Mouse (Mus musculus) hindbrain, embryonic 11.5 days (tissue): ENCODE measurements around the gene Hectd1. TPM values are rescaled to one million over a fixed set of nuclear protein-coding genes. Genes with fewer than 3 reads are reported as not detected.
A peak's percentile ranks its signal among the peaks of the same experiment; 100 is the strongest.

Source experiments
- ATAC-seq: fragments of 200-750 bp; cut with Nextera tagmentation; 2 replicates; pipeline ENCODE4 v1.8.0; 2017; ENCODE audit warnings: mild to moderate bottlenecking, moderate TSS enrichment, moderate library complexity; ENCODE audit not compliant: low FRiP score
- DNase-seq: peaks from one replicate; pipeline ENCODE4 v3.0.0-alpha.2; 2015; ENCODE audit warnings: low spot score
- H3K27ac ChIP-seq: fragments of 300-500 bp; sonication (generic); 2 replicates; pipeline ENCODE4 v1.5.1; 2014; ENCODE audit warnings: mild to moderate bottlenecking, low read depth, low read length
- H3K27me3 ChIP-seq: fragments of 300-500 bp; sonication (generic); 2 replicates; pipeline ENCODE4 v1.6.1; 2014; ENCODE audit warnings: mild to moderate bottlenecking, low read length, moderate library complexity, mixed read lengths; ENCODE audit not compliant: control insufficient read depth, insufficient read depth
- H3K36me3 ChIP-seq: fragments of 300-500 bp; sonication (generic); 2 replicates; pipeline ENCODE4 v1.6.1; 2014; ENCODE audit warnings: mild to moderate bottlenecking, low read length, moderate library complexity, mixed read lengths; ENCODE audit not compliant: control insufficient read depth, insufficient read depth
- H3K4me1 ChIP-seq: fragments of 300-500 bp; sonication (generic); replicated peaks from 2 replicates; pipeline ENCODE4 v1.6.1; 2014; ENCODE audit warnings: low read length, mixed read lengths; ENCODE audit not compliant: control insufficient read depth, insufficient read depth
- H3K4me2 ChIP-seq: fragments of 300-500 bp; sonication (generic); replicated peaks from 2 replicates; pipeline ENCODE4 v1.6.1; 2014; ENCODE audit warnings: mild to moderate bottlenecking, low read depth, low read length
- H3K4me3 ChIP-seq: fragments of 300-500 bp; sonication (generic); 2 replicates; pipeline ENCODE4 v1.5.1; 2014; ENCODE audit warnings: low read depth, low read length
- H3K9ac ChIP-seq: fragments of 300-500 bp; sonication (generic); 2 replicates; pipeline ENCODE4 v1.6.1; 2014; ENCODE audit warnings: low read depth, low read length
- H3K9me3 ChIP-seq: fragments of 300-500 bp; sonication (generic); 2 replicates; pipeline ENCODE4 v1.6.1; 2016; ENCODE audit warnings: low read length; ENCODE audit not compliant: control insufficient read depth
- WGBS: fragments of 180-500 bp; shearing (Covaris S2); extraction: QIAGEN DNeasy Blood & Tissue Kit; methylation state at CpG from one replicate; pipeline ENCODE4 v1.1.7; 2014; 5-methylcytosine and 5-hydroxymethylcytosine counted together
- polyA plus RNA-seq: library from polyadenylated mRNA; unstranded; fragments of >200 nt; fragmentation: Nextera tagmentation; extraction: Ambion mirVana; gene quantifications from 2 replicates; pipeline ENCODE4 v1.2.1, GENCODE M21; 2014

The Hectd1 gene
- 35.0 and 44.5 TPM in 2 replicates for polyA plus RNA-seq

DNA sequence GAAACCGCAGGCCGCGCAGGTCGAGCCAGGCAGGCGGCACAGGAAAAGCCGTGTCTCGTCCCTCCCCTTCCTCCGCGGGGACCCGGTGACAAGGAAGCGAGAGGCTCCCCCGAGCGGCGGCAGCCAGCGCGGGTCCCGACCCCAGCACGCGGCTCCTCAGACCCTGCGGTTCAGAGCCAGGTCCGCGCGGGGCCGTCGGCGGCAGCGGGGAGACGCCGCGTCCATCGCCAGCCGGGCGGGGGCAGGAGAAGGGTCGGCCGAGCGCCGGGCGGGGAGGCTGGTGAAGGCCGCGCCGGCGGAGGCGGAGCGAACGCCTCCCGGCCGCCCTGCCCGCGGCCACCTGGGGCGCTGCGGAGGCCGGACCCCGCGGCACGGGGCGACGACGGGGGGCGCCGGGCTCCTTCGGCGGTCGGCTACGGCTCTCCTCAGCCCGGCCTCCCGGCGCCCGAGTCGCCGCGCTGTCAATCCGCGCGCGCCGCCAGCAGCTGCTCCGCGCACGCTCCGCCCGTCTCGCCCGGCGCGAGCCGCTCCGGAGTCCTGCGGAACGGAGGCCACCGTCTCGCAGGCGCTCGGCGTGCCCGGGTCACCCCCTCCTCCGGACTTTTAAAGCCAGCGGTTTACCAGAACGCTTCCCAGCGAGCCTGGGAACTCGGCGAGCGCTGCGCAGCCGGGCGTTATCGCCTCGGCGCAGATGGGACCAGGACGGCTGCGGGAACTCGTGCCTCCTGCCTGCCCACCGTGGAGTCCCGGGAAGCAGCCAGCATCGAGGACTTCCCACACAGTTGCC lies at the start of gene Hectd1:
Hectd1 (minus strand) TSS at position 247 of the 787 bp plus-strand sequence.
- Histone ChIP-seq H3K4me1 (0 out of 2 replicates have a peak, but pooled peaks cover 2% of the 10 kb centered on the region), H3K27me3 (no peaks in the 10 kb centered on the region), H3K36me3 (0 out of 2 replicates have a peak, but pooled peaks cover 5% of the 10 kb centered on the region), H3K4me2 (peak within 1 kb of the TSS; percentile 74), H3K4me3 (peak within 1 kb of the TSS; percentile 56), H3K9ac (peak within 1 kb of the TSS; percentile 94), H3K27ac (peak within 1 kb of the TSS; percentile 99), H3K9me3 (no peaks in the 10 kb centered on the region)
- DNase-seq: peak; percentile 90
- ATAC-seq: peak; percentile 94
- WGBS: under 1% methylated on average over 113 of the region's 114 CpGs

DNA sequence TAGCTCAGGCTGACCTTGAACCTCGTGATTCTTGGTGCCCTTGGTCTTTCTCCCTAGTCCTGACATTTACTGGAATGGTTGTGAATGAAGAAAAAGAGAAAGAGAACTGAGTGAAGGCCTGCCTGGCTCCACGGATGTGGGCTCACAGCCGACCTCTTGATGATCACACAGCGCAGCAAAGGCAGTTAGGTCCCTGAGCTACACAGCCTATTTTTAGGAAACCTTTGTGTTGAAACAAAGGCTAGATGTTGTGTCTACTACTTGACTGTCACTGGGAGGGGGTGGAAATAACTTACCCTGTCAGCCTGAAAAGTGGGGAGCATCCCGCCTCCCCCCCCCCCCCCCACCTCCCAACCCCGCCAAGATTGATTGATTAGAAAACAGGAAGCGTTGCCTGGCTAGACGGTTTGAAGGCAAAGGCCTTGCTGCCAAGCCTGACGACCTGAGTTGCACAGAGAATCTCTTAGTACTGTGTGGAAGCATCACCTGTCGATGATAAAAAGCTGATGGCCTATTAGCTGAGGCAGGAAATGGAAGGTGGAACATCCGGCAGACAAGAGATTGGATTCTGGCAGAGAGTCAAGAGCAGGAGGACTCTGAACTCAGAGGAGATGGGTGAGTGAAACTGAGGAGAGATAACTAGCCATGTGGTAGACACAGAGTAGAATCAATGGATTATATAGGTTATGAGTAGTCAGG lies 42.3 kb upstream of the Hectd1 start:
- Histone ChIP-seq H3K27ac (no peak overlapping the region), H3K4me3 (no peak overlapping the region), H3K9ac (no peak overlapping the region), H3K4me2 (no peak overlapping the region), H3K36me3 (no peaks in the 10 kb centered on the region), H3K27me3 (peaks cover 2% of the 10 kb centered on the region; the same call in 1 of the 2 replicates), H3K4me1 (no peaks in the 10 kb centered on the region), H3K9me3 (no peaks in the 10 kb centered on the region)
- no peak for DNase-seq
- ATAC-seq: no peak
- WGBS: 53% methylated on average over 11 of the region's 11 CpGs

DNA sequence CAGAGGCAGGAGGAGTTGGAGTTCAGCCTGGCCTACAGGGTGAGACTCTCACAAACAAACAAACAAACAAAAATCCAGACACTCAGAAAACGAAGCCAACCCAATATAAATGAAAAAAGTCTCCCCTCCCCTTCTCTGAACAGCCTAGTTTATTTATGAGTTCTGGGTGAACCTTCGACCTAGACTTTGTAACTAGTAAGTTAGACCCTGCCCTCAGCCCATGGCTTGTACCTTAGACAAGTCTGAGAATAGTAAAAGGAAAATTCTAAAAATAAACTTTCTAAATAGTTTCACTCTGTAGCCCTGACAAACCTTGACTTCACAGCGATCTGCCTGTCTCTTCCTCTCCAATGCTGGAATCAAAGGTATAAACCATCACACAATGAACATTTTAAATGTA lies 40.2 kb upstream of the Hectd1 start:
- DNase-seq: no peak
- Histone ChIP-seq H3K4me1 (0 out of 2 replicates have a peak, but pooled peaks cover 2% of the 10 kb centered on the region), H3K4me2 (no peak overlapping the region), H3K4me3 (no peak overlapping the region), H3K27ac (no peak overlapping the region), H3K9ac (no peak overlapping the region), H3K36me3 (no peaks in the 10 kb centered on the region), H3K27me3 (peaks cover 2% of the 10 kb centered on the region; the same call in 1 of the 2 replicates), H3K9me3 (no peaks in the 10 kb centered on the region)
- ATAC-seq: no peak
- WGBS: 87% methylated on average over 3 of the region's 3 CpGs

GRCm38 (mm10) chr12:51867076-51867475 lies 37.7 kb upstream of the Hectd1 start:
- ATAC-seq (no peak), DNase-seq (no peak)
- 84% methylated on average over 8 of the region's 8 CpGs for whole genome bisulfite sequencing
- H3K4me1 ChIP-seq: 0 out of 2 replicates have a peak, but pooled peaks cover 2% of the 10 kb centered on the region
- no peak overlapping the region for H3K4me3 ChIP-seq
- H3K36me3 ChIP-seq: no peaks in the 10 kb centered on the region
- no peak overlapping the region for H3K9ac ChIP-seq
- no peak overlapping the region for H3K27ac ChIP-seq
- H3K27me3 ChIP-seq: peaks cover 2% of the 10 kb centered on the region; the same call in 1 of the 2 replicates
- no peaks in the 10 kb centered on the region for H3K9me3 ChIP-seq
- no peak overlapping the region for H3K4me2 ChIP-seq

GRCm38 (mm10) chr12:51866226-51866910 lies 37.0 kb upstream of the Hectd1 start:
- DNase-seq (no peak), ATAC-seq (no peak)
- H3K4me2 ChIP-seq: no peak overlapping the region
- 68% methylated on average over 13 of the region's 13 CpGs for WGBS
- no peak overlapping the region for H3K27ac ChIP-seq
- H3K4me3 ChIP-seq: no peak overlapping the region
- no peaks in the 10 kb centered on the region for H3K36me3 ChIP-seq
- no peaks in the 10 kb centered on the region for H3K9me3 ChIP-seq
- no peak overlapping the region for H3K9ac ChIP-seq
- H3K4me1 ChIP-seq: 0 out of 2 replicates have a peak, but pooled peaks cover 2% of the 10 kb centered on the region
- H3K27me3 ChIP-seq: peaks cover 2% of the 10 kb centered on the region; the same call in 1 of the 2 replicates

DNA sequence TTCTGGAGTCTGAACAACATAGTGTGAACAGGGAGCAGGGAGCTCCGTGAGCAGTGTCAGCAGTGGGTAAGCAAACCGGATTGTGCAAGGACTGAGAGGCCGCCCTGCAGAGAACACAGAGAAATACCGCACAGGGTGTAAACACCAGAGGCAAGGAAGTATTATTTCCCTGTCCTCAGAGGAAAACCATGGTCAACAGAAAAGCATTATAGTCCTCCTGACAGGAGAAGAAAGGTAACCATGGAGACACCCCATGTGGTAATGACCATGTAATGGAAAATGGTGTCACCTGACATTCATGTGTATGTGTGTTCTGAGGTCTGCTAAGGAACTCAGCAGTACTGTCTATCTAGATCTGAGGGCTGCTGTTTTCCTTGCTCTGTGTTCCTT lies 36.4 kb upstream of the Hectd1 start:
- H3K9ac ChIP-seq: no peak overlapping the region
- H3K4me2 ChIP-seq: no peak overlapping the region
- DNase-seq (peak; percentile 62), ATAC-seq (peak; percentile 74)
- WGBS: 24% methylated on average over 4 of the region's 4 CpGs
- H3K9me3 ChIP-seq: no peaks in the 10 kb centered on the region
- no peak overlapping the region for H3K4me3 ChIP-seq
- peaks cover 2% of the 10 kb centered on the region; the same call in 1 of the 2 replicates for H3K27me3 ChIP-seq
- H3K36me3 ChIP-seq: no peaks in the 10 kb centered on the region
- peak overlapping the region; percentile 51; the same call in 1 of the 2 replicates for H3K27ac ChIP-seq
- 0 out of 2 replicates have a peak, but pooled peaks cover 2% of the 10 kb centered on the region for H3K4me1 ChIP-seq

- H3K27me3 ChIP-seq: peaks cover 2% of the 10 kb centered on the region; the same call in 1 of the 2 replicates
- no peak overlapping the region for H3K4me2 ChIP-seq
- H3K4me1 ChIP-seq: 0 out of 2 replicates have a peak, but pooled peaks cover 2% of the 10 kb centered on the region
- no peak overlapping the region for H3K9ac ChIP-seq
- 51% methylated on average over 9 of the region's 9 CpGs for WGBS
- no peaks in the 10 kb centered on the region for H3K36me3 ChIP-seq
- H3K27ac ChIP-seq: peak overlapping the region; percentile 51; the same call in 1 of the 2 replicates
- ATAC-seq (peak; percentile 27; the same call in 1 of the 2 replicates), DNase-seq (no peak)
- H3K9me3 ChIP-seq: no peaks in the 10 kb centered on the region
- H3K4me3 ChIP-seq: no peak overlapping the region
Observed at GRCm38 (mm10) chr12:51865061-51865789, 35.9 kb upstream of the Hectd1 start.
